Mouse (Mus musculus) limb, embryonic 13.5 days (tissue): Measurements from ENCODE around the gene Unc119. TPM values are rescaled to one million over a fixed set of nuclear protein-coding genes. Genes with fewer than 3 reads are reported as not detected.

Experiments used
- ATAC-seq: fragments of 200-750 bp; cut with Nextera tagmentation; 2 replicates; pipeline ENCODE4 v1.8.0; 2017; ENCODE audit warnings: low read depth, moderate number of reproducible peaks, moderate TSS enrichment; ENCODE audit not compliant: low FRiP score
- H3K27ac ChIP-seq: fragments of 300-500 bp; sonication (generic); 2 replicates; pipeline ENCODE4 v1.5.1; 2015; ENCODE audit warnings: inconsistent platforms, mild to moderate bottlenecking, moderate library complexity
- H3K27me3 ChIP-seq: fragments of 300-500 bp; sonication (generic); 2 replicates; pipeline ENCODE4 v1.6.1; 2015; ENCODE audit warnings: mild to moderate bottlenecking, inconsistent platforms
- H3K36me3 ChIP-seq: fragments of 300-500 bp; sonication (generic); 2 replicates; pipeline ENCODE4 v1.6.1; 2015; ENCODE audit warnings: inconsistent platforms, mild to moderate bottlenecking, moderate library complexity
- H3K4me1 ChIP-seq: fragments of 300-500 bp; sonication (generic); 2 replicates; pipeline ENCODE4 v1.6.1; 2015; ENCODE audit warnings: inconsistent platforms
- H3K4me2 ChIP-seq: fragments of 300-500 bp; sonication (generic); replicated peaks from 2 replicates; pipeline ENCODE4 v1.6.1; 2015; ENCODE audit warnings: inconsistent platforms, mild to moderate bottlenecking, moderate library complexity
- H3K4me3 ChIP-seq: fragments of 300-500 bp; sonication (generic); 2 replicates; pipeline ENCODE4 v1.5.1; 2015; ENCODE audit warnings: moderate library complexity, mild to moderate bottlenecking, inconsistent platforms
- H3K9ac ChIP-seq: fragments of 300-500 bp; sonication (generic); 2 replicates; pipeline ENCODE4 v1.6.1; 2015; ENCODE audit warnings: mild to moderate bottlenecking, inconsistent platforms
- H3K9me3 ChIP-seq: fragments of 300-500 bp; sonication (generic); 2 replicates; pipeline ENCODE4 v1.6.1; 2016; ENCODE audit warnings: inconsistent platforms
- WGBS: fragments of 180-500 bp; shearing (Covaris S2); methylation state at CpG from one replicate; pipeline ENCODE4 v1.1.7; 2015; 5-methylcytosine and 5-hydroxymethylcytosine counted together
- polyA plus RNA-seq: library from polyadenylated mRNA; unstranded; fragments of >200 nt; fragmentation: Nextera tagmentation; extraction: Ambion mirVana; gene quantifications from 2 replicates; pipeline ENCODE4 v1.2.1, GENCODE M21; 2015

The Unc119 gene
- polyA plus RNA-seq, 1 experiment from 2014 or later, result 70.1 TPM

GRCm38 (mm10) chr11:78324000-78324785 lies 19.1 kb upstream of the Unc119 start:
- WGBS, result 84% methylated on average over 15 of the region's 15 CpGs
- Histone ChIP-seq H3K9ac (no peak overlapping the region), H3K36me3 (peaks cover 37% of the 10 kb centered on the region), H3K27ac (no peak overlapping the region), H3K4me3 (no peak overlapping the region), H3K27me3 (no peaks in the 10 kb centered on the region), H3K4me2 (no peak overlapping the region), H3K9me3 (no peaks in the 10 kb centered on the region), H3K4me1 (peaks cover 32% of the 10 kb centered on the region)
- ATAC-seq, result no peak

- no peak overlapping the region for H3K4me3 ChIP-seq
Observed at GRCm38 (mm10) chr11:78324965-78325364, 18.3 kb upstream of the Unc119 start.

GRCm38 (mm10) chr11:78327215-78327614 lies 16.1 kb upstream of the Unc119 start:
- peaks cover 23% of the 10 kb centered on the region for H3K4me1 ChIP-seq
- H3K27me3 ChIP-seq, result no peaks in the 10 kb centered on the region
- no peak overlapping the region for H3K9ac ChIP-seq
- H3K9me3 ChIP-seq, result no peaks in the 10 kb centered on the region
- no peak overlapping the region for H3K4me2 ChIP-seq
- ATAC-seq, result no peak
- no peak overlapping the region for H3K27ac ChIP-seq
- no peak overlapping the region for H3K4me3 ChIP-seq
- WGBS, result 88% methylated on average over 4 of the region's 4 CpGs
- peaks cover 14% of the 10 kb centered on the region for H3K36me3 ChIP-seq

More at GRCm38 (mm10) chr11:78324965-78325364, 18.3 kb upstream of the Unc119 start:
- Histone ChIP-seq H3K27ac (no peak overlapping the region), H3K4me2 (no peak overlapping the region), H3K4me1 (peaks cover 34% of the 10 kb centered on the region), H3K27me3 (no peaks in the 10 kb centered on the region), H3K9ac (no peak overlapping the region), H3K36me3 (peaks cover 29% of the 10 kb centered on the region), H3K9me3 (no peaks in the 10 kb centered on the region)
- ATAC-seq, result no peak
- whole genome bisulfite sequencing, result 91% methylated on average over 12 of the region's 12 CpGs

DNA sequence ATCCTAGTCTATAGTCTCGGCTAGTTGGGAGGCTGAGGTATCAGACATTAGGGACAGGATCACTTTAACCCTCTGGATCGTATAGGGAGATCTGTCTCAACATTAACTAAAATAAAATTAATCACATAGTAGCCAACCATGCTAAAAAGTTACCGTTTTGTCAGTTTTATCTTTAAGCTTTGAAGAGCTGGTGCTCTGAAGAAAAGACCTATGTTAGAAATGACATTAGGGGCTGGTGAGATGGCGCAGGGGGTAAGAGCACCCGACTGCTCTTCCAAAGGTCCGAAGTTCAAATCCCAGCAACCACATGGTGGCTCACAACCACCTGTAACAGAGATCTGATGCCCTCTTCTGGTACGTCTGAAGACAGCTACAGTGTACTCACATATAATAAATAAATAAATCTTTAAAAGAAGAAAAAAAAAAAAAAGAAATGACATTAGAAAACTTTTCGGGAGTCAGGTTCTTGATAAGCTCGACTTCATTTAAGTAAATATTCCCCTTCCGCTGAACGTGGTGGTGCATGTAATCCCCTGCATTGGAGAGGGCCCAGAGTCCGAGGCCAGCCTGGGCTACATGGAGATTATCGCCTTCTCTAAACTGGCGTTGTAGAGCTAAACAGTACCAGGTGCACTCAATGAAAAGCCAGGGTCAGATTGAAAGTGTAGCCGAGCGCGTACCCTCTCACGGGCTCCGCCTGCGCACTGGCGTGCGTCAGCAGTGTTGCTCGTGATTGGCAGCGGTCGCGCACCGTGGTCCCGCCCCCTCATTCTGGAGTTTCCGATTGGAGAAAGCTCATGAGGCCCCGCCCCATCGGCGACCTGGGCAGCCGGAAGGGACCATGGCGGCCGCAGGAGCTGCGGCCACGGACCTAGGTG lies 15.4 kb upstream of the Unc119 start, which contains the start of gene Pigs:
Pigs (plus strand) TSS at position 782 of the 878 bp plus-strand sequence.
- Histone ChIP-seq H3K4me1 (peaks cover 16% of the 10 kb centered on the region), H3K4me2 (peak within 1 kb of the TSS; percentile 92), H3K9me3 (no peaks in the 10 kb centered on the region), H3K27me3 (no peaks in the 10 kb centered on the region), H3K36me3 (peaks cover 18% of the 10 kb centered on the region), H3K4me3 (peak within 1 kb of the TSS; percentile 86), H3K27ac (no peak within 1 kb of the TSS), H3K9ac (peak within 1 kb of the TSS; percentile 89)
- 13% methylated on average over 37 of the region's 37 CpGs for WGBS
- peak; percentile 97 for ATAC-seq

- Histone ChIP-seq H3K27me3 (no peaks in the 10 kb centered on the region), H3K4me1 (peaks cover 9% of the 10 kb centered on the region), H3K4me3 (peak overlapping the region; percentile 86), H3K9me3 (no peaks in the 10 kb centered on the region), H3K4me2 (peak overlapping the region; percentile 92), H3K9ac (peak overlapping the region; percentile 89), H3K27ac (no peak overlapping the region), H3K36me3 (peaks cover 25% of the 10 kb centered on the region)
- ATAC-seq, result peak; percentile 70; the same call in 1 of the 2 replicates
- under 1% methylated on average over 41 of the region's 41 CpGs for WGBS
Observed at GRCm38 (mm10) chr11:78328512-78329056, 14.7 kb upstream of the Unc119 start.

- peaks cover 58% of the 10 kb centered on the region for H3K36me3 ChIP-seq
- H3K4me3 ChIP-seq, result no peak overlapping the region
- ATAC-seq, result no peak
- no peak overlapping the region for H3K9ac ChIP-seq
- peaks cover 7% of the 10 kb centered on the region for H3K4me1 ChIP-seq
- WGBS, result 96% methylated on average over 12 of the region's 12 CpGs
- no peaks in the 10 kb centered on the region for H3K27me3 ChIP-seq
- H3K4me2 ChIP-seq, result no peak overlapping the region
- H3K9me3 ChIP-seq, result no peaks in the 10 kb centered on the region
- H3K27ac ChIP-seq, result no peak overlapping the region
Observed at GRCm38 (mm10) chr11:78332676-78333075, 10.6 kb upstream of the Unc119 start.

GRCm38 (mm10) chr11:78333992-78334391 lies 9.3 kb upstream of the Unc119 start:
- no peak overlapping the region for H3K4me2 ChIP-seq
- ATAC-seq, result no peak
- no peaks in the 10 kb centered on the region for H3K9me3 ChIP-seq
- no peak overlapping the region for H3K4me3 ChIP-seq
- H3K36me3 ChIP-seq, result peaks cover 66% of the 10 kb centered on the region
- H3K27me3 ChIP-seq, result no peaks in the 10 kb centered on the region
- no peak overlapping the region for H3K9ac ChIP-seq
- WGBS, result 91% methylated on average over 5 of the region's 5 CpGs
- H3K4me1 ChIP-seq, result peaks cover 5% of the 10 kb centered on the region
- H3K27ac ChIP-seq, result no peak overlapping the region

GRCm38 (mm10) chr11:78337040-78337439 lies 6.2 kb upstream of the Unc119 start:
- ATAC-seq, result no peak
- 89% methylated on average over 8 of the region's 8 CpGs for WGBS
- Histone ChIP-seq H3K4me1 (no peaks in the 10 kb centered on the region), H3K27me3 (no peaks in the 10 kb centered on the region), H3K4me2 (no peak overlapping the region), H3K9me3 (no peaks in the 10 kb centered on the region), H3K36me3 (peaks cover 89% of the 10 kb centered on the region), H3K4me3 (no peak overlapping the region), H3K27ac (no peak overlapping the region), H3K9ac (no peak overlapping the region; the same call in 1 of the 2 replicates)

GRCm38 (mm10) chr11:78341702-78342101 lies 1.6 kb upstream of the Unc119 start:
- Histone ChIP-seq H3K36me3 (peaks cover 45% of the 10 kb centered on the region), H3K27ac (no peak overlapping the region), H3K4me2 (no peak overlapping the region), H3K4me3 (no peak overlapping the region), H3K27me3 (no peaks in the 10 kb centered on the region), H3K4me1 (peaks cover 32% of the 10 kb centered on the region), H3K9ac (no peak overlapping the region), H3K9me3 (no peaks in the 10 kb centered on the region)
- WGBS, result 82% methylated on average over 12 of the region's 12 CpGs
- ATAC-seq, result no peak

GRCm38 (mm10) chr11:78344328-78344889 lies 1.1 kb downstream of the Unc119 start:
- no peak for ATAC-seq
- H3K4me3 ChIP-seq, result peak overlapping the region; percentile 91
- H3K27ac ChIP-seq, result peak overlapping the region; percentile 93; the same call in 1 of the 2 replicates
- 79% methylated on average over 6 of the region's 6 CpGs for WGBS
- H3K4me1 ChIP-seq, result peaks cover 38% of the 10 kb centered on the region
- H3K9ac ChIP-seq, result peak overlapping the region; percentile 96
- H3K36me3 ChIP-seq, result peaks cover 46% of the 10 kb centered on the region
- peak overlapping the region; percentile 89 for H3K4me2 ChIP-seq
- H3K27me3 ChIP-seq, result no peaks in the 10 kb centered on the region
- H3K9me3 ChIP-seq, result no peaks in the 10 kb centered on the region

- 66% methylated on average over 8 of the region's 8 CpGs for WGBS
- peak overlapping the region; percentile 52; the same call in 1 of the 2 replicates for H3K27ac ChIP-seq
- H3K36me3 ChIP-seq, result peaks cover 43% of the 10 kb centered on the region
- H3K9ac ChIP-seq, result peak overlapping the region; percentile 55
- peak overlapping the region; percentile 91 for H3K4me3 ChIP-seq
- no peaks in the 10 kb centered on the region for H3K27me3 ChIP-seq
- H3K9me3 ChIP-seq, result no peaks in the 10 kb centered on the region
- no peak for ATAC-seq
- H3K4me1 ChIP-seq, result peaks cover 45% of the 10 kb centered on the region
- peak overlapping the region; percentile 89 for H3K4me2 ChIP-seq
Observed at GRCm38 (mm10) chr11:78344890-78345715, 1.8 kb downstream of the Unc119 start.
